Mouse (Mus musculus) myocyte (in vitro differentiated cells): ENCODE data around the gene Numb.

ENCODE experiments used
- CEBPB ChIP-seq: IDR thresholded peaks from 2 replicates; pipeline ENCODE4 v1.6.1; 2011; ENCODE audit warnings: mild to moderate bottlenecking, moderate library complexity; ENCODE audit not compliant: poor library complexity, insufficient read depth, severe bottlenecking
- E2F4 ChIP-seq: IDR thresholded peaks from one replicate; pipeline ENCODE4 v1.6.1; 2011; ENCODE audit warnings: mild to moderate bottlenecking, control low read depth, moderate library complexity; ENCODE audit not compliant: insufficient read depth
- MAX ChIP-seq: IDR thresholded peaks from one replicate; pipeline ENCODE4 v1.6.1; 2011; ENCODE audit warnings: low read depth, mild to moderate bottlenecking, control low read depth
- MYOD1 ChIP-seq, 3 experiments: IDR thresholded peaks; one replicate each; pipeline ENCODE4 v1.6.1; 2011; ENCODE audit warnings: control low read depth in 2 of 3, low read depth in 2 of 3, mild to moderate bottlenecking in 2 of 3, moderate library complexity in 1 of 3; ENCODE audit not compliant: insufficient read length in 2 of 3, control insufficient read depth in 1 of 3
- MYOG ChIP-seq, 3 experiments: IDR thresholded peaks; one replicate each; pipeline ENCODE4 v1.6.1; 2011; ENCODE audit warnings: control low read depth in 2 of 3, low read depth in 2 of 3, mild to moderate bottlenecking in 2 of 3; ENCODE audit not compliant: insufficient read length in 2 of 3, control insufficient read depth in 1 of 3, insufficient read depth in 1 of 3
- POLR2A ChIP-seq: IDR thresholded peaks from one replicate; pipeline ENCODE4 v1.6.1; 2011; ENCODE audit warnings: low read depth, mild to moderate bottlenecking, control low read depth, moderate library complexity; ENCODE audit not compliant: insufficient read length
- POLR2AphosphoS2 ChIP-seq: IDR thresholded peaks from one replicate; pipeline ENCODE4 v1.6.1; 2011; ENCODE audit warnings: low read depth, control low read depth; ENCODE audit not compliant: insufficient read length
- REST ChIP-seq: IDR thresholded peaks from one replicate; pipeline ENCODE4 v1.6.1; 2011; ENCODE audit warnings: mild to moderate bottlenecking, control low read depth, moderate library complexity; ENCODE audit not compliant: insufficient read depth, insufficient read length
- SRF ChIP-seq: IDR thresholded peaks from one replicate; pipeline ENCODE4 v1.6.1; 2011; ENCODE audit warnings: low read depth; ENCODE audit not compliant: control insufficient read depth, insufficient read length
- TCF12 ChIP-seq: IDR thresholded peaks from one replicate; pipeline ENCODE4 v1.6.1; 2011; ENCODE audit warnings: mild to moderate bottlenecking, control low read depth; ENCODE audit not compliant: poor library complexity, insufficient read depth, severe bottlenecking
- TCF3 ChIP-seq: IDR thresholded peaks from one replicate; pipeline ENCODE4 v1.6.1; 2011; ENCODE audit warnings: low read depth, control low read depth; ENCODE audit not compliant: insufficient read length
- USF1 ChIP-seq: IDR thresholded peaks from one replicate; pipeline ENCODE4 v1.6.1; 2011; ENCODE audit warnings: low read depth, mild to moderate bottlenecking, control low read depth, moderate library complexity

GRCm38 (mm10) chr12:83880913-83881312 lies 40.8 kb downstream of the Numb start:
- TF ChIP-seq E2F4 (no peak), TCF12 (no peak), POLR2A (no peak), USF1 (no peak), POLR2AphosphoS2 (no peak), REST (no peak), TCF3 (no peak), MAX (no peak), CEBPB (no peak), MYOG (IDR thresholded peaks at IDR 0.05; ENCODE audit: control insufficient read depth in 1 of 3, insufficient read depth in 1 of 3, insufficient read length in 2 of 3, low read depth in 2 of 3) (no peak), SRF (no peak), MYOD1 (IDR thresholded peaks at IDR 0.05; ENCODE audit: control insufficient read depth in 1 of 3, insufficient read length in 2 of 3, low read depth in 2 of 3) (no peak)
